In the genomic region with DNA sequence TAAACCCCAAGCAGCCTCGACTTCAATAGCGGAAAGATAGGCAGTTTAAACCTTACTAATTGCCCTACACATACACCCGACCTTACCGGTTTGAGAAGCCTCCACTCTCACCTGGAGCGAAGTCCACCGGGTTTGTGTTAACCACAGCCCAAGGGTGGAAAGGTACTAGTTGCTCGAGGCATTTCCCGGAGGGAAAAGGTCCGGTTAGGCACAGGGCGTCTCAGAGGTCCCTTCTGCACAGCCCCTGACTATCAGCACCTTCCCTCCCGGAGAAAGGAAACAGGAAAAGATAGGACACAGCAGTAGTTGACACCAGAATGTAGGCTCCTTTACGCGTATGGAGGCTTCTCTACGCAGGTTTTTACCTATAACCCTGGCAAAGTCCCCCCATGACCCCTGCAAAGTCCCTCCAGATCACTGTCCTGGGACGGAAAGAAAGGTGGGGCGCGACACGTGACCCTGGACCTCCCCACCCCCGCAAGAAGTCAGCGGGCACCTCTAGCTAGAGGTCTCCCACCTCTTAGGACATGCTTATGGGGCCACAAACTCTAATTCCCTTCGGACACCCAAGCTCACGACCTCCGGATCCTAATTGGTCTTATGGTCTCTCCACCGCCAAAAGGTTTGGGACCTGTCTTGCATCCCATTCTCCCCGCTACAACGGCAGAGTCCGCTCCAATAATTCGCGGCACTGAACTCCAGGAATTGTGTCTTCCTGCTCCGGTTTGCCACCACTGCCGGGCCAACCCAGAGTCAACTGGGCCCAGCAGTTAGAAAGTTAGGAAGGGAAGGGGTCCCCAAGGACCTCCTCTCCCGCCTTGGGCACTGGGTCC, we compare ENCODE assay signal across 8 mouse cellular contexts. TPM values are rescaled to one million over a fixed set of nuclear protein-coding genes. Genes with fewer than 3 reads are reported as not detected.
DNase-seq lines count a peak whose midpoint lies in the region; ATAC-seq and TF ChIP-seq lines count a peak whose summit lies in the region.

No protein-coding gene starts in this region.

- no peak for TF ChIP-seq CTCF in lung, embryonic 14.5 days (IDR thresholded peaks at IDR 0.05; ENCODE audit: low read depth)
- TF ChIP-seq CTCF in heart, postnatal 0 days (IDR thresholded peaks at IDR 0.05; ENCODE audit: low read depth): no peak

- ATAC-seq in lung, embryonic 14.5 days (ENCODE audit: insufficient read depth): no peak
- ATAC-seq in heart, postnatal 0 days (ENCODE audit: insufficient read depth, low read depth): no peak
- no peak for ATAC-seq in neural tube, embryonic 14.5 days (ENCODE audit: low read depth)

- H3K36me3 ChIP-seq in lung, embryonic 14.5 days (ENCODE audit: insufficient read depth): no peaks in the 10 kb centered on the region
- H3K36me3 ChIP-seq in heart, postnatal 0 days (replicated peaks; ENCODE audit: control insufficient read depth, insufficient read depth, low read length): no peaks in the 10 kb centered on the region
- no peaks in the 10 kb centered on the region for H3K36me3 ChIP-seq in limb, embryonic 10.5 days
- no peaks in the 10 kb centered on the region for H3K36me3 ChIP-seq in neural tube, embryonic 14.5 days (ENCODE audit: control insufficient read depth, insufficient read depth, low read length)

- WGBS in lung, embryonic 14.5 days: 1% methylated on average over 32 of the region's 32 CpGs
- 2% methylated on average over 32 of the region's 32 CpGs for WGBS in heart, postnatal 0 days
- under 1% methylated on average over 32 of the region's 32 CpGs for WGBS in limb, embryonic 10.5 days
- WGBS in neural tube, embryonic 14.5 days: 2% methylated on average over 32 of the region's 32 CpGs

- H3K27me3 ChIP-seq in lung, embryonic 14.5 days (ENCODE audit: insufficient read depth, low read length): no peaks in the 10 kb centered on the region
- H3K27me3 ChIP-seq in heart, postnatal 0 days (ENCODE audit: control insufficient read depth, insufficient read depth, low read length): no peaks in the 10 kb centered on the region
- peaks cover 20% of the 10 kb centered on the region for H3K27me3 ChIP-seq in limb, embryonic 10.5 days (ENCODE audit: low read depth, poor library complexity, severe bottlenecking)
- no peaks in the 10 kb centered on the region for H3K27me3 ChIP-seq in neural tube, embryonic 14.5 days (ENCODE audit: control insufficient read depth, insufficient read depth, low read length)

- H3K9me3 ChIP-seq in lung, embryonic 14.5 days (ENCODE audit: low read depth, low read length): no peaks in the 10 kb centered on the region
- H3K9me3 ChIP-seq in heart, postnatal 0 days (replicated peaks; ENCODE audit: control insufficient read depth, low read length): no peaks in the 10 kb centered on the region
- H3K9me3 ChIP-seq in limb, embryonic 10.5 days (replicated peaks): no peaks in the 10 kb centered on the region
- no peaks in the 10 kb centered on the region for H3K9me3 ChIP-seq in neural tube, embryonic 14.5 days (ENCODE audit: control insufficient read depth, low read length)

- peak overlapping the region; percentile 96 for H3K4me2 ChIP-seq in lung, embryonic 14.5 days
- H3K4me2 ChIP-seq in heart, postnatal 0 days (ENCODE audit: low read depth, low read length): peak overlapping the region; percentile 97
- H3K4me2 ChIP-seq in neural tube, embryonic 14.5 days (ENCODE audit: low read depth, low read length): peak overlapping the region; percentile 99

- no peak overlapping the region for H3K27ac ChIP-seq in lung, embryonic 14.5 days (ENCODE audit: low read depth)
- H3K27ac ChIP-seq in brown adipose tissue, adult 24 weeks (replicated peaks; ENCODE audit: low read depth, low read length): peak overlapping the region; percentile 94
- peak overlapping the region; percentile 88 for H3K27ac ChIP-seq in heart, postnatal 0 days (ENCODE audit: low read depth)
- peak overlapping the region; percentile 93 for H3K27ac ChIP-seq in limb, embryonic 10.5 days
- H3K27ac ChIP-seq in neural tube, embryonic 14.5 days (ENCODE audit: low read depth, low read length): no peak overlapping the region

- no peak for TF ChIP-seq EP300 in heart, postnatal 0 days (IDR thresholded peaks at IDR 0.05; ENCODE audit: low read depth)

- peaks cover 8% of the 10 kb centered on the region for H3K4me1 ChIP-seq in lung, embryonic 14.5 days (ENCODE audit: insufficient read depth)
- H3K4me1 ChIP-seq in brown adipose tissue, adult 24 weeks (ENCODE audit: control insufficient read depth, insufficient read depth, insufficient read length, low read length): peaks cover 2% of the 10 kb centered on the region; the same call in 1 of the 2 replicates
- peaks cover 22% of the 10 kb centered on the region for H3K4me1 ChIP-seq in heart, postnatal 0 days (ENCODE audit: control insufficient read depth, insufficient read depth)
- peaks cover 33% of the 10 kb centered on the region for H3K4me1 ChIP-seq in limb, embryonic 10.5 days
- H3K4me1 ChIP-seq in neural tube, embryonic 14.5 days (ENCODE audit: control insufficient read depth, insufficient read depth, low read length): 0 out of 2 replicates have a peak, but pooled peaks cover 3% of the 10 kb centered on the region

- peak; percentile 28 for DNase-seq in lung, embryonic 14.5 days
- no peak for DNase-seq in lung, postnatal 25 days (ENCODE audit: low spot score)
- no peak for DNase-seq in heart, postnatal 0 days (ENCODE audit: low spot score)
- peak; percentile 42 for DNase-seq in limb, embryonic 10.5 days (ENCODE audit: low spot score)
- no peak for DNase-seq in spleen, postnatal 10 days (ENCODE audit: low spot score in 2 of 2)
- DNase-seq in gastrocnemius, postnatal 36 days: no peak

- H3K9ac ChIP-seq in lung, embryonic 14.5 days: peak overlapping the region; percentile 76
- H3K9ac ChIP-seq in heart, postnatal 0 days (replicated peaks; ENCODE audit: low read depth, low read length): peak overlapping the region; percentile 80
- peak overlapping the region; percentile 61 for H3K9ac ChIP-seq in neural tube, embryonic 14.5 days (replicated peaks; ENCODE audit: low read depth, low read length)

- H3K4me3 ChIP-seq in lung, embryonic 14.5 days (ENCODE audit: low read depth, low read length): peak overlapping the region; percentile 77
- peak overlapping the region; percentile 76 for H3K4me3 ChIP-seq in brown adipose tissue, adult 24 weeks (ENCODE audit: insufficient read depth, low read depth, low read length)
- peak overlapping the region; percentile 82 for H3K4me3 ChIP-seq in heart, postnatal 0 days (ENCODE audit: low read depth, low read length)
- peak overlapping the region; percentile 73 for H3K4me3 ChIP-seq in limb, embryonic 10.5 days
- peak overlapping the region; percentile 80 for H3K4me3 ChIP-seq in neural tube, embryonic 14.5 days (ENCODE audit: low read depth, low read length)

- intact Hi-C loops in gastrocnemius, postnatal 36 days (cut with DNase I): no loop called here

RNA-seq across cellular contexts. Expression of a gene that starts 1.1 kb away (rescaled TPM):
- 18.8 and 20.6 TPM in 2 replicates for polyA plus RNA-seq in lung, embryonic 14.5 days (2014; fragmentation: Nextera tagmentation; extraction: Ambion mirVana)
- 102 and 114 TPM in 2 replicates for polyA plus RNA-seq in brown adipose tissue, adult 24 weeks (2012; ENCODE audit: insufficient read depth, insufficient read length, missing spikeins)
- total RNA-seq in heart, postnatal 0 days (2014; rRNA removed; ENCODE audit: low replicate concordance): 125 and 144 TPM in 2 replicates
- 51.4 and 54.0 TPM in 2 replicates for polyA plus RNA-seq in heart, postnatal 0 days (2015; fragmentation: Nextera tagmentation; extraction: Ambion mirVana)
- 16.8 and 17.4 TPM in 2 replicates for polyA plus RNA-seq in limb, embryonic 10.5 days (2016; fragmentation: Nextera tagmentation; extraction: Ambion mirVana)
- 25.6 and 26.0 TPM in 2 replicates for polyA plus RNA-seq in neural tube, embryonic 14.5 days (2014; fragmentation: Nextera tagmentation; extraction: Ambion mirVana)
- total RNA-seq in gastrocnemius, postnatal 36 days (2021): 10 to 100 TPM; 57.0 to 75.1 TPM

Comparison
In these comparisons a context has a peak if more than half of its experiments do, and no peak if none do; other contexts are left out.
1. DNase-seq: peak in lung, embryonic 14.5 days (single experiment) and limb, embryonic 10.5 days (single experiment); none in lung, postnatal 25 days (single experiment), heart, postnatal 0 days (single experiment), spleen, postnatal 10 days (0 of 2) and gastrocnemius, postnatal 36 days (0 of 2).
2. H3K27ac ChIP-seq: peak in brown adipose tissue, adult 24 weeks (single experiment), heart, postnatal 0 days (single experiment) and limb, embryonic 10.5 days (single experiment); none in lung, embryonic 14.5 days (single experiment) and neural tube, embryonic 14.5 days (single experiment).
3. Peak in every context shown above with its lines, with median percentiles within 50 percentile points of each other: H3K4me2 ChIP-seq, H3K4me3 ChIP-seq and H3K9ac ChIP-seq.